Mouse (Mus musculus) heart, postnatal 0 days (tissue): ENCODE measurements around the gene Phc1. TPM values are rescaled to one million over a fixed set of nuclear protein-coding genes. Genes with fewer than 3 reads are reported as not detected.

Experiments
- ATAC-seq: fragments of 200-750 bp; cut with Nextera tagmentation; 2 replicates; pipeline ENCODE4 v1.8.0; 2017; ENCODE audit warnings: low read depth, moderate number of reproducible peaks, moderate library complexity; ENCODE audit not compliant: insufficient read depth
- DNase-seq: peaks from one replicate; pipeline ENCODE4 v3.0.0-alpha.2; 2016; ENCODE audit warnings: low spot score
- H3K27ac ChIP-seq: fragments of 300-500 bp; sonication (generic); 2 replicates; pipeline ENCODE4 v1.5.1; 2014; ENCODE audit warnings: low read depth, mild to moderate bottlenecking
- H3K27me3 ChIP-seq: fragments of 300-500 bp; sonication (generic); 2 replicates; pipeline ENCODE4 v1.6.1; 2014; ENCODE audit warnings: low read length, mixed read lengths; ENCODE audit not compliant: control insufficient read depth, insufficient read depth
- H3K36me3 ChIP-seq: fragments of 300-500 bp; sonication (generic); replicated peaks from 2 replicates; pipeline ENCODE4 v1.6.1; 2014; ENCODE audit warnings: low read length, mixed read lengths; ENCODE audit not compliant: control insufficient read depth, insufficient read depth
- H3K4me1 ChIP-seq: fragments of 300-500 bp; sonication (generic); 2 replicates; pipeline ENCODE4 v1.6.1; 2014; ENCODE audit warnings: antibody characterized with exemption; ENCODE audit not compliant: control insufficient read depth, insufficient read depth
- H3K4me2 ChIP-seq: fragments of 300-500 bp; sonication (generic); 2 replicates; pipeline ENCODE4 v1.6.1; 2014; ENCODE audit warnings: low read depth, mild to moderate bottlenecking, low read length, moderate library complexity
- H3K4me3 ChIP-seq: fragments of 300-500 bp; sonication (generic); 2 replicates; pipeline ENCODE4 v1.5.1; 2014; ENCODE audit warnings: low read depth, low read length
- H3K9ac ChIP-seq: fragments of 300-500 bp; sonication (generic); replicated peaks from 2 replicates; pipeline ENCODE4 v1.6.1; 2014; ENCODE audit warnings: low read depth, low read length, mixed read lengths
- H3K9me3 ChIP-seq: fragments of 300-500 bp; sonication (generic); replicated peaks from 2 replicates; pipeline ENCODE4 v1.6.1; 2016; ENCODE audit warnings: low read length; ENCODE audit not compliant: control insufficient read depth
- CTCF ChIP-seq: IDR thresholded peaks from 2 replicates; pipeline ENCODE4 v1.5.1; 2016; ENCODE audit warnings: antibody characterized with exemption, control low read depth, low read depth
- EP300 ChIP-seq: IDR thresholded peaks from 2 replicates; pipeline ENCODE4 v1.6.1; 2016; ENCODE audit warnings: antibody characterized with exemption, low read depth
- WGBS: fragments of 180-500 bp; shearing (Covaris S2); extraction: QIAGEN DNeasy Blood & Tissue Kit; methylation state at CpG from one replicate; pipeline ENCODE4 v1.1.7; 2014; 5-methylcytosine and 5-hydroxymethylcytosine counted together
- polyA plus RNA-seq: library from polyadenylated mRNA; unstranded; fragments of >200 nt; fragmentation: Nextera tagmentation; extraction: Ambion mirVana; gene quantifications from 2 replicates; pipeline ENCODE4 v1.2.1, GENCODE M21; 2015
- total RNA-seq: library from RNA; depleted of rRNA; stranded (reverse); fragments of >200 nt; gene quantifications from 2 replicates; pipeline ENCODE4 v1.2.3, GENCODE M21; 2014; ENCODE audit warnings: low replicate concordance

The Phc1 gene
- total and polyA plus RNA-seq, 2 experiments from 2014 or later: 4.6 to 19.6 TPM

- H3K4me2 ChIP-seq: peak overlapping the region; percentile 70
- no peak for TF ChIP-seq CTCF
- no peak for TF ChIP-seq EP300
- H3K27ac ChIP-seq: peak overlapping the region; percentile 36
- no peaks in the 10 kb centered on the region for H3K36me3 ChIP-seq
- peak overlapping the region; percentile 60 for H3K9ac ChIP-seq
- H3K4me3 ChIP-seq: peak overlapping the region; percentile 53
- no peaks in the 10 kb centered on the region for H3K4me1 ChIP-seq
- WGBS: 7% methylated on average over 25 of the region's 25 CpGs
- no peaks in the 10 kb centered on the region for H3K27me3 ChIP-seq
- DNase-seq (peak; percentile 24), ATAC-seq (0 out of 2 replicates have a peak, but pooled peaks have one; percentile 30)
- no peaks in the 10 kb centered on the region for H3K9me3 ChIP-seq
Measured at GRCm38 (mm10) chr6:122297279-122298222, 42.8 kb downstream of the Phc1 start.

- peak overlapping the region; percentile 36 for H3K27ac ChIP-seq
- H3K4me2 ChIP-seq: peak overlapping the region; percentile 70
- no peak for DNase-seq
- ATAC-seq: no peak
- TF ChIP-seq CTCF (no peak), EP300 (no peak)
- no peaks in the 10 kb centered on the region for H3K9me3 ChIP-seq
- no peaks in the 10 kb centered on the region for H3K36me3 ChIP-seq
- no peaks in the 10 kb centered on the region for H3K27me3 ChIP-seq
- H3K4me1 ChIP-seq: no peaks in the 10 kb centered on the region
- WGBS: 24% methylated on average over 3 of the region's 3 CpGs
- peak overlapping the region; percentile 53 for H3K4me3 ChIP-seq
- peak overlapping the region; percentile 60 for H3K9ac ChIP-seq
Measured at GRCm38 (mm10) chr6:122296918-122297278, 43.5 kb downstream of the Phc1 start.

GRCm38 (mm10) chr6:122295242-122295641, 45.1 kb downstream of the Phc1 start:
- DNase-seq: no peak
- ATAC-seq: peak; percentile 63
- H3K9me3 ChIP-seq: no peaks in the 10 kb centered on the region
- no peak overlapping the region for H3K9ac ChIP-seq
- H3K36me3 ChIP-seq: no peaks in the 10 kb centered on the region
- no peaks in the 10 kb centered on the region for H3K4me1 ChIP-seq
- H3K27ac ChIP-seq: peak overlapping the region; percentile 57; the same call in 1 of the 2 replicates
- TF ChIP-seq EP300 (no peak), CTCF (peak; percentile 9; the same call in 1 of the 2 replicates)
- H3K4me3 ChIP-seq: no peak overlapping the region
- 43% methylated on average over 9 of the region's 9 CpGs for WGBS
- no peak overlapping the region for H3K4me2 ChIP-seq
- no peaks in the 10 kb centered on the region for H3K27me3 ChIP-seq

- WGBS: 53% methylated on average over 3 of the region's 3 CpGs
- Histone ChIP-seq H3K4me3 (no peak overlapping the region), H3K9ac (no peak overlapping the region), H3K27me3 (no peaks in the 10 kb centered on the region), H3K9me3 (no peaks in the 10 kb centered on the region), H3K27ac (no peak overlapping the region), H3K4me1 (no peaks in the 10 kb centered on the region), H3K4me2 (no peak overlapping the region), H3K36me3 (no peaks in the 10 kb centered on the region)
- DNase-seq (no peak), ATAC-seq (no peak)
- TF ChIP-seq CTCF (no peak), EP300 (no peak)
Measured at GRCm38 (mm10) chr6:122294290-122294689, 46.1 kb downstream of the Phc1 start.

- H3K9me3 ChIP-seq: no peaks in the 10 kb centered on the region
- H3K36me3 ChIP-seq: no peaks in the 10 kb centered on the region
- no peak overlapping the region for H3K4me3 ChIP-seq
- no peak overlapping the region for H3K27ac ChIP-seq
- TF ChIP-seq EP300 (no peak), CTCF (no peak)
- H3K4me1 ChIP-seq: no peaks in the 10 kb centered on the region
- no peaks in the 10 kb centered on the region for H3K27me3 ChIP-seq
- H3K4me2 ChIP-seq: no peak overlapping the region
- no peak overlapping the region for H3K9ac ChIP-seq
- no peak for ATAC-seq
- WGBS: 79% methylated on average over 9 of the region's 9 CpGs
- no peak for DNase-seq
Measured at GRCm38 (mm10) chr6:122293796-122294195, 46.6 kb downstream of the Phc1 start.
